Comparison of ENCODE assay signal across 7 mouse cellular contexts in the genomic region with DNA sequence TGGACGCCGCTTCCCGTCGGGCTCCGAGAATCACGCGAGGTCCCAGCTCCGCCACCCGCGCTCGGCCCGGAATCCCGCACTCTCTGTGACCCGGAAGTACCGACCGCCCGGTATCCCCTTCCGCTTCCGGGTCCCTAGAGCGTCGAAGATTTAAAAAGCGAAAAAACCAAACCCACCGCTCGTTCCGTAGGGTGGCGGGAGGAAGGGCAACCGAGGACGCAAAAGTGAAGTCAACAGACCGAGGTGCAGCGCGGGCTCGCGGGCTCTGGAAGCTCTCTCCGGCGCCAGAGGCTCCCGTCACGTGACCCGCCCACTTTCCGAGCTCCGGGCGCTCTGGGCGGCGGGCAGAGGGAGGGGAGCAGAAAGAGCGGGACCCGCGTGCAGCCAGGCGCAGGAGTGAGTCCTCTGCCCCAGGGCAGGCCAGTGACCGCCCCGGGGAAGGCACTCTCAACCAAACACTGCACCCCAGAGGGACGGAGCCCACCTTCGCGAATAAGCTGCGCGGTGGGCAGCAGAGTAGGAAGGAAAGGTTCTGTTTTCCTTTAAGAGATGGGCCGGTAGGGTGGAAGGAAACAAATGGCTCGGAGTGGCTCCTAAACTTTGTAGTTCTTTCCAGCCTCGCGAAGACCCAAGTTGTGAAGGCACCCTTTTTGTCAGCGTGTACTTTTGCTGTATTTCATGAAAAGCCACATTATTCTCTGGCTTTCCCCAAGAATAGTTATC. TPM values are rescaled to one million over a fixed set of nuclear protein-coding genes. Genes with fewer than 3 reads are reported as not detected.
DNase-seq lines count a peak whose midpoint lies in the region; ATAC-seq lines count a peak whose summit lies in the region.

A gene (minus strand): TSS at position 261 of the 723 bp plus-strand sequence.

- peak within 1 kb of the TSS; percentile 64 for H3K4me2 ChIP-seq in intestine, embryonic 15.5 days (replicated peaks)

- peak within 1 kb of the TSS; percentile 99 for H3K4me3 ChIP-seq in intestine, embryonic 15.5 days (replicated peaks)
- peak within 1 kb of the TSS; percentile 88 for H3K4me3 ChIP-seq in midbrain, embryonic 10.5 days

- DNase-seq in adrenal gland, adult (ENCODE audit: inconsistent age in 2 of 2, low spot score in 1 of 2), result peak; percentile 86 to 96
- peak; percentile 92 for DNase-seq in embryo, embryonic 10.5 days (ENCODE audit: low spot score)
- peak; percentile 73 for DNase-seq in gastrocnemius, postnatal 25 days
- DNase-seq in left cerebral cortex, postnatal 25 days (ENCODE audit: low spot score in 2 of 2), result peak; percentile 77 to 82
- peak; percentile 90 for DNase-seq in midbrain, embryonic 10.5 days (ENCODE audit: low spot score)
- peak; percentile 81 for DNase-seq in right cerebral cortex, postnatal 4 days

- intact Hi-C loops in left cerebral cortex, postnatal 25 days (cut with DNase I), result loop anchor here (1.0 to 10.0 kb wide), 3 partner anchors 61 to 303 kb away; a partner anchor contains a TSS

- no peaks in the 10 kb centered on the region for H3K9me3 ChIP-seq in intestine, embryonic 15.5 days
- no peaks in the 10 kb centered on the region for H3K9me3 ChIP-seq in midbrain, embryonic 10.5 days (replicated peaks)

- peaks cover 5% of the 10 kb centered on the region; the same call in 1 of the 2 replicates for H3K4me1 ChIP-seq in intestine, embryonic 15.5 days (replicated peaks)
- H3K4me1 ChIP-seq in midbrain, embryonic 10.5 days, result peaks cover 29% of the 10 kb centered on the region

- peak within 1 kb of the TSS; percentile 98 for H3K27ac ChIP-seq in intestine, embryonic 15.5 days
- H3K27ac ChIP-seq in midbrain, embryonic 10.5 days (replicated peaks), result peak within 1 kb of the TSS; percentile 97

- peak within 1 kb of the TSS; percentile 98 for H3K9ac ChIP-seq in intestine, embryonic 15.5 days

- H3K27me3 ChIP-seq in intestine, embryonic 15.5 days (replicated peaks), result no peaks in the 10 kb centered on the region
- H3K27me3 ChIP-seq in midbrain, embryonic 10.5 days (ENCODE audit: low read depth, poor library complexity, severe bottlenecking), result no peaks in the 10 kb centered on the region

- peak; percentile 97 for ATAC-seq in intestine, embryonic 15.5 days

- under 1% methylated on average over 59 of the region's 59 CpGs for WGBS in intestine, embryonic 15.5 days
- WGBS in midbrain, embryonic 10.5 days, result under 1% methylated on average over 59 of the region's 59 CpGs

- H3K36me3 ChIP-seq in intestine, embryonic 15.5 days, result no peaks in the 10 kb centered on the region
- peaks cover 59% of the 10 kb centered on the region for H3K36me3 ChIP-seq in midbrain, embryonic 10.5 days

RNA-seq across cellular contexts. Expression of the gene that starts here (rescaled TPM):
- 10 to 100 TPM; 11.7 to 11.9 TPM for total RNA-seq in gastrocnemius, postnatal 25 days (2021)
- 53.1 and 61.1 TPM in 2 replicates for polyA plus RNA-seq in intestine, embryonic 15.5 days (2015; fragmentation: Nextera tagmentation; extraction: Ambion mirVana)
- 10 to 100 TPM; 50.5 to 52.0 TPM for total RNA-seq in left cerebral cortex, postnatal 25 days (2021)
- 88.3 and 90.6 TPM in 2 replicates for polyA plus RNA-seq in midbrain, embryonic 10.5 days (2016; fragmentation: Nextera tagmentation; extraction: Ambion mirVana)

Comparison
In these comparisons a context has a peak if more than half of its experiments do, and no peak if none do; other contexts are left out.
1. Peak in every context shown above with its lines: DNase-seq, ATAC-seq, H3K4me3 ChIP-seq and H3K27ac ChIP-seq.